Mouse (Mus musculus): ENCODE data around the gene Gramd1b. TPM values are rescaled to one million over a fixed set of nuclear protein-coding genes. Genes with fewer than 3 reads are reported as not detected.

Gramd1b gene
- polyA plus RNA-seq, 1 experiment from 2014 or later: 4.0 TPM

DNA sequence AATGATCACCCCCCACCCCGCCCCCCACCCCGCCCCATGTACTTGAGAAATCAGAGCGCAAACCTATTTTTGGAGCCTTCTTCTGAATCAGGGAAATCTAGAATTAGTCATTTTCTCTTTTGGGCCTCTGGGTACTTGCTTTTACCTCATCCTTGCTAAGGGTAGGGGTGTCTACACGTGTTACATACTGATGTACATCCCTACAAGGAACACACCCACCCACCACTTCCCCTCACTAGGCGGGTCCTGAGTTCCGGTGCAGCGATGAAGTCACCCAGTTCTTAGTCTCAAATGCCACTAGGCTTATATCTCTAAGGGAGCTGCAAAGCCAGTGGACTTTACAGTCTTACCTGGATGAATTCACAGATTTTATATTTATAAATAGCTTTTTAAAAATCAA is 187.4 kb downstream of the Gramd1b start:
- DNase-seq (ENCODE audit: low spot score): no peak
- no peaks in the 10 kb centered on the region for H3K36me3 ChIP-seq (ENCODE audit: control insufficient read depth, insufficient read depth, low read length)
- H3K27ac ChIP-seq (ENCODE audit: low read depth, low read length): no peak overlapping the region
- no peak overlapping the region for H3K4me3 ChIP-seq (ENCODE audit: low read depth, low read length)
- no peaks in the 10 kb centered on the region for H3K9me3 ChIP-seq (ENCODE audit: control insufficient read depth, low read length)
- WGBS: 92% methylated on average over 7 of the region's 7 CpGs
- no peak for ATAC-seq (ENCODE audit: insufficient read depth, low FRiP score, low TSS enrichment)
- no peaks in the 10 kb centered on the region for H3K27me3 ChIP-seq (ENCODE audit: control insufficient read depth, insufficient read depth, low read length)
- H3K4me2 ChIP-seq (ENCODE audit: low read depth): no peak overlapping the region
- peaks cover 5% of the 10 kb centered on the region; the same call in 1 of the 2 replicates for H3K4me1 ChIP-seq (ENCODE audit: control insufficient read depth, insufficient read depth, low read length)
- no peak overlapping the region for H3K9ac ChIP-seq (ENCODE audit: low read length)

DNA sequence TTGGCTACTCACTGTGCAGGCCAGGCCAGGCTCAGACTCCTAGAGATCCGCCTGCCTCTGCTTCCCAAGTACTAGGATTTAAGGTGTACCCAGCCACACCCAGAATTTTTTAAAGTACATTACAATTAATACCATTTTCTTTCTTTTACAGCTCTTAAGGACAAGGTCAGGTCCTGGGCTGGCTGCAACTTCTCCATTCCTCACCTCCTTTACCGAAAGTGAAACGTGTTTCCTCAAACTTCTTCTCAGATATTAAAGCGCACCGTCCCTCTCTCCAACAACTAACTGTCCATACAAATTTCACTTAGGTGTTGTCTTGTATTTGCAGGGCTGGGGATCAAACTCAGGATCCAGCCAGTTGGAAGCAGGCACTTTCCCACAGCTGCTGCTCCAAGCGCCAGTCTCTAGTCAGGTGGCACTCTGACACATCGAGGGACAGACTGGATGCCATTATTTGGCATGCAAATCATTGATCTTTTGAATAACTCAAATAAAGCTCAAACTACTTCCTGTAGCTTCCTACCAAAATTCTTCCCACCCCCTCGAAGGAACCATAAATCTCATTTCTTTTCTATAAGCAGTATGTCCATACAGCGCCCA is 188.0 kb downstream of the Gramd1b start:
- WGBS: 90% methylated on average over 9 of the region's 9 CpGs
- H3K9ac ChIP-seq (ENCODE audit: low read length): no peak overlapping the region
- no peak for ATAC-seq (ENCODE audit: insufficient read depth, low FRiP score, low TSS enrichment)
- no peak for DNase-seq (ENCODE audit: low spot score)
- H3K9me3 ChIP-seq (ENCODE audit: control insufficient read depth, low read length): no peaks in the 10 kb centered on the region
- H3K4me2 ChIP-seq (ENCODE audit: low read depth): no peak overlapping the region
- no peaks in the 10 kb centered on the region for H3K36me3 ChIP-seq (ENCODE audit: control insufficient read depth, insufficient read depth, low read length)
- no peak overlapping the region for H3K27ac ChIP-seq (ENCODE audit: low read depth, low read length)
- H3K4me3 ChIP-seq (ENCODE audit: low read depth, low read length): no peak overlapping the region
- no peaks in the 10 kb centered on the region for H3K27me3 ChIP-seq (ENCODE audit: control insufficient read depth, insufficient read depth, low read length)
- H3K4me1 ChIP-seq (ENCODE audit: control insufficient read depth, insufficient read depth, low read length): peaks cover 5% of the 10 kb centered on the region; the same call in 1 of the 2 replicates

GRCm38 (mm10) chr9:40342101-40342500 is 189.1 kb downstream of the Gramd1b start:
- Histone ChIP-seq H3K9ac (ENCODE audit: low read length) (no peak overlapping the region), H3K4me3 (ENCODE audit: low read depth, low read length) (no peak overlapping the region), H3K4me1 (ENCODE audit: control insufficient read depth, insufficient read depth, low read length) (peaks cover 5% of the 10 kb centered on the region; the same call in 1 of the 2 replicates), H3K9me3 (ENCODE audit: control insufficient read depth, low read length) (no peaks in the 10 kb centered on the region), H3K36me3 (ENCODE audit: control insufficient read depth, insufficient read depth, low read length) (no peaks in the 10 kb centered on the region), H3K27ac (ENCODE audit: low read depth, low read length) (no peak overlapping the region), H3K4me2 (ENCODE audit: low read depth) (no peak overlapping the region), H3K27me3 (ENCODE audit: control insufficient read depth, insufficient read depth, low read length) (no peaks in the 10 kb centered on the region)
- ATAC-seq (ENCODE audit: insufficient read depth, low FRiP score, low TSS enrichment): no peak
- DNase-seq (ENCODE audit: low spot score): no peak
- WGBS: 89% methylated on average over 7 of the region's 7 CpGs

GRCm38 (mm10) chr9:40339578-40339977 is 191.6 kb downstream of the Gramd1b start:
- WGBS: 77% methylated on average over 9 of the region's 9 CpGs
- no peaks in the 10 kb centered on the region for H3K27me3 ChIP-seq (ENCODE audit: control insufficient read depth, insufficient read depth, low read length)
- H3K36me3 ChIP-seq (ENCODE audit: control insufficient read depth, insufficient read depth, low read length): no peaks in the 10 kb centered on the region
- H3K4me1 ChIP-seq (ENCODE audit: control insufficient read depth, insufficient read depth, low read length): no peaks in the 10 kb centered on the region
- no peak overlapping the region for H3K4me2 ChIP-seq (ENCODE audit: low read depth)
- ATAC-seq (ENCODE audit: insufficient read depth, low FRiP score, low TSS enrichment): no peak
- no peaks in the 10 kb centered on the region for H3K9me3 ChIP-seq (ENCODE audit: control insufficient read depth, low read length)
- no peak overlapping the region for H3K27ac ChIP-seq (ENCODE audit: low read depth, low read length)
- no peak overlapping the region for H3K9ac ChIP-seq (ENCODE audit: low read length)
- no peak overlapping the region for H3K4me3 ChIP-seq (ENCODE audit: low read depth, low read length)
- DNase-seq (ENCODE audit: low spot score): no peak

DNA sequence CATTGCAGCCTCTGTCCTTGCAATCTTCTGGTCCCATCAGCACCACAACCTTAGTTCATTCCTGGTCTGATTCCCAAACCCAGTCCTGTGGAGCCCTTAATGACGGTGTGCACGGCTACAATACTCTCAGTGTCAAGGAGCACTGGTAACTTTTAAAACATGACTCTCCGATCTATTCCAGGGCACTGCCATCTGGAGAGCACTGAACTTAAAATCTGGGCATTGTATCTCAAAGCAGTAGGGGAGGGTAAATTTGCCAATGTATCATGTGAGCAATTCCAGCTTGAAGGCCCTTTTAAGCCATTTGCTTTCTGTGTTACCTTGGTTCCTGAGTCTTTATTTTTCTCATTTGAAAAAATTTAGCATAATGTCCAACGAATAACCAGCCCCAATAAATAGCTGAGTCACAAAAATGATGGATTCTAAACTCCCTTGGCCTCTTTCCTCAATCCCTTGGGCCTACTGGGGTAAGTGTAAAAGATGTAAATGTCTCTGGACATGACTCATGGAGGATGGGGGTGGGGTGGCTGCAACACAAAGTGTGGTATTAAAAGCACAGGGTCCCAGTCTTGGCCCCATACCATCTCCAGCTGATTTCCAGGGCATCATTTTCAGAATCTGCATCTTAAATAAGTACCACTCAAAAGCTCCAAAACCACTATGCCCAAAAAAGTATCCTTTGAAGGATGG is 193.9 kb downstream of the Gramd1b start:
- no peaks in the 10 kb centered on the region for H3K36me3 ChIP-seq (ENCODE audit: control insufficient read depth, insufficient read depth, low read length)
- H3K4me1 ChIP-seq (ENCODE audit: control insufficient read depth, insufficient read depth, low read length): no peaks in the 10 kb centered on the region
- WGBS: 85% methylated on average over 4 of the region's 4 CpGs
- H3K4me2 ChIP-seq (ENCODE audit: low read depth): no peak overlapping the region
- H3K27me3 ChIP-seq (ENCODE audit: control insufficient read depth, insufficient read depth, low read length): no peaks in the 10 kb centered on the region
- no peak overlapping the region for H3K27ac ChIP-seq (ENCODE audit: low read depth, low read length)
- H3K9ac ChIP-seq (ENCODE audit: low read length): no peak overlapping the region
- ATAC-seq (ENCODE audit: insufficient read depth, low FRiP score, low TSS enrichment) (no peak), DNase-seq (ENCODE audit: low spot score) (no peak)
- no peaks in the 10 kb centered on the region for H3K9me3 ChIP-seq (ENCODE audit: control insufficient read depth, low read length)
- H3K4me3 ChIP-seq (ENCODE audit: low read depth, low read length): no peak overlapping the region

- no peak overlapping the region for H3K4me3 ChIP-seq (ENCODE audit: low read depth, low read length)
- no peak overlapping the region for H3K9ac ChIP-seq (ENCODE audit: low read length)
- H3K4me2 ChIP-seq (ENCODE audit: low read depth): no peak overlapping the region
- H3K4me1 ChIP-seq (ENCODE audit: control insufficient read depth, insufficient read depth, low read length): no peaks in the 10 kb centered on the region
- H3K36me3 ChIP-seq (ENCODE audit: control insufficient read depth, insufficient read depth, low read length): no peaks in the 10 kb centered on the region
- no peak overlapping the region for H3K27ac ChIP-seq (ENCODE audit: low read depth, low read length)
- ATAC-seq (ENCODE audit: insufficient read depth, low FRiP score, low TSS enrichment) (no peak), DNase-seq (ENCODE audit: low spot score) (no peak)
- H3K27me3 ChIP-seq (ENCODE audit: control insufficient read depth, insufficient read depth, low read length): no peaks in the 10 kb centered on the region
- H3K9me3 ChIP-seq (ENCODE audit: control insufficient read depth, low read length): no peaks in the 10 kb centered on the region
- WGBS: 84% methylated on average over 5 of the region's 5 CpGs
These were observed 194.5 kb downstream of the Gramd1b start for GRCm38 (mm10) chr9:40336701-40337100.

GRCm38 (mm10) chr9:40334617-40335016 is 196.6 kb downstream of the Gramd1b start:
- 74% methylated on average over 2 of the region's 2 CpGs for WGBS
- Histone ChIP-seq H3K4me2 (ENCODE audit: low read depth) (no peak overlapping the region), H3K27me3 (ENCODE audit: control insufficient read depth, insufficient read depth, low read length) (no peaks in the 10 kb centered on the region), H3K4me1 (ENCODE audit: control insufficient read depth, insufficient read depth, low read length) (no peaks in the 10 kb centered on the region), H3K9ac (ENCODE audit: low read length) (no peak overlapping the region), H3K36me3 (ENCODE audit: control insufficient read depth, insufficient read depth, low read length) (no peaks in the 10 kb centered on the region), H3K27ac (ENCODE audit: low read depth, low read length) (no peak overlapping the region), H3K4me3 (ENCODE audit: low read depth, low read length) (no peak overlapping the region), H3K9me3 (ENCODE audit: control insufficient read depth, low read length) (no peaks in the 10 kb centered on the region)
- DNase-seq (ENCODE audit: low spot score): no peak
- no peak for ATAC-seq (ENCODE audit: insufficient read depth, low FRiP score, low TSS enrichment)

- DNase-seq (ENCODE audit: low spot score) (peak; percentile 74), ATAC-seq (ENCODE audit: insufficient read depth, low FRiP score, low TSS enrichment) (no peak)
- H3K4me1 ChIP-seq (ENCODE audit: control insufficient read depth, insufficient read depth, low read length): no peaks in the 10 kb centered on the region
- no peak overlapping the region for H3K4me3 ChIP-seq (ENCODE audit: low read depth, low read length)
- WGBS: 66% methylated on average over 9 of the region's 9 CpGs
- no peak overlapping the region for H3K9ac ChIP-seq (ENCODE audit: low read length)
- H3K27ac ChIP-seq (ENCODE audit: low read depth, low read length): no peak overlapping the region
- H3K9me3 ChIP-seq (ENCODE audit: control insufficient read depth, low read length): no peaks in the 10 kb centered on the region
- H3K4me2 ChIP-seq (ENCODE audit: low read depth): no peak overlapping the region
- no peaks in the 10 kb centered on the region for H3K36me3 ChIP-seq (ENCODE audit: control insufficient read depth, insufficient read depth, low read length)
- no peaks in the 10 kb centered on the region for H3K27me3 ChIP-seq (ENCODE audit: control insufficient read depth, insufficient read depth, low read length)
These were observed 197.4 kb downstream of the Gramd1b start for GRCm38 (mm10) chr9:40333649-40334396.
